Mouse (Mus musculus): Measurements from ENCODE around the gene Defb19.

DNA sequence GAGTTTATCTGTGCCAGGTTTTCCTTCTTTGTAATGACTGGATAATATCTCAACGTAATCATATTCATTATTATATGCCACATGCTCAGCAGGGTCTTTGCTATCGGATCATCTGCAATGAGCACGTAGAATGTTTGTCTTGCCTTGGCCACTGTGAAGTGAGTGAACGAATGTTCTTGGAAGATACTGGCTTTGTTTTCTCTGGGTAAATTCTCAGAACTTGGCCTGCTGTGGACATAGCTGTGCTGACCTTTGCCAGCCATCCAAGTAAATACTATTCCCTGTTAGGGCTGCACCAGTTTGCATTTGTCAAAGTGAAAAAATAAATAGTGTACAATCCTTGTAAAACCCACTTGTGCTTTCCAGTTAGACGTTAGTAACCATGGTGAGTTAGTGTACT is 32.0 kb downstream of the Defb19 start:
- TF ChIP-seq POLR2A (IDR thresholded peaks at IDR 0.05; ENCODE audit: insufficient read depth, low read depth, low read length), result no peak
- TF ChIP-seq CTCF (IDR thresholded peaks at IDR 0.05), result no peak
- TF ChIP-seq EP300 (IDR thresholded peaks at IDR 0.05; ENCODE audit: insufficient read depth, low read depth, low read length), result no peak

All from heart, adult 2 months (tissue).